Mouse (Mus musculus) gastrocnemius, postnatal 25 days (tissue): ENCODE results near the gene Oxt. TPM values are rescaled to one million over a fixed set of nuclear protein-coding genes. Genes with fewer than 3 reads are reported as not detected.

Source experiments
- DNase-seq: peaks from one replicate; pipeline ENCODE4 v3.0.0; 2022
- microRNA-seq, 2 experiments: library from miRNA; unstranded; fragments of <30 nt; microRNA quantifications; one replicate each; pipeline ENCODE4 v1.2.0; 2021; ENCODE audit warnings: borderline replicate concordance in 2 of 2
- total RNA-seq, 2 experiments: library from RNA; stranded (reverse); gene quantifications; 1 replicate in 1 of 2; 2 replicates in 1 of 2; pipeline ENCODE4 v1.2.3; 2021

Oxt gene
- total RNA-seq, 2 experiments from 2014 or later = not detected

- no peak for DNase-seq
These were observed 3.8 kb downstream of the Oxt start for GRCm38 (mm10) chr2:130579791-130580190.

- DNase-seq = no peak
These were observed 5.2 kb downstream of the Oxt start for GRCm38 (mm10) chr2:130581201-130581600.

- no peak for DNase-seq
These were observed 6.6 kb downstream of the Oxt start, which contains the start of gene Avp for GRCm38 (mm10) chr2:130582552-130582951. Gene Avp, minus strand, starts transcription at chr2:130582554.

- no peak for DNase-seq
These were observed 8.1 kb downstream of the Oxt start for GRCm38 (mm10) chr2:130583902-130584560.

- DNase-seq = no peak
These were observed 10.0 kb downstream of the Oxt start for GRCm38 (mm10) chr2:130586016-130586415.

- DNase-seq = no peak
These were observed 12.4 kb downstream of the Oxt start for GRCm38 (mm10) chr2:130588373-130588772.

- no peak for DNase-seq
These were observed 13.2 kb downstream of the Oxt start for GRCm38 (mm10) chr2:130589157-130589556.

GRCm38 (mm10) chr2:130589761-130590160 is 13.8 kb downstream of the Oxt start:
- DNase-seq = no peak

GRCm38 (mm10) chr2:130591016-130591415 is 15.0 kb downstream of the Oxt start:
- DNase-seq = peak; percentile 44

- DNase-seq = no peak
These were observed 19.6 kb downstream of the Oxt start for GRCm38 (mm10) chr2:130595596-130595995.

- no peak for DNase-seq
These were observed 21.6 kb downstream of the Oxt start for GRCm38 (mm10) chr2:130597601-130598010.

- no peak for DNase-seq
These were observed 22.4 kb downstream of the Oxt start for GRCm38 (mm10) chr2:130598399-130598798.

GRCm38 (mm10) chr2:130602195-130602594 is 26.2 kb downstream of the Oxt start:
- DNase-seq = no peak

- DNase-seq = no peak
These were observed 37.1 kb downstream of the Oxt start for GRCm38 (mm10) chr2:130613091-130613490.

- no peak for DNase-seq
These were observed 43.0 kb downstream of the Oxt start for GRCm38 (mm10) chr2:130618972-130619371.

Small RNA genes within 50 kb of the gene (microRNA-seq; reads per million reads assigned to microRNA genes)
- 0 reads per million in 2 experiments for gene Gm23876

Other genes with a start within 250 kb of the Oxt start
- 1 to 10 TPM; 1.8 to 5.7 TPM for gene Cpxm1, start 178.6 kb upstream of the Oxt start, total RNA-seq
- not detected for gene Gm28372, start 170.9 kb upstream of the Oxt start, total RNA-seq
- not detected for gene 1700020A23Rik, start 170.9 kb upstream of the Oxt start, total RNA-seq
- not detected for gene Tmem239, start 169.7 kb upstream of the Oxt start, total RNA-seq
- 10 to 100 TPM; 16.2 to 16.8 TPM for gene Vps16, start 151.8 kb upstream of the Oxt start, total RNA-seq
- gene Pced1a, start 151.5 kb upstream of the Oxt start, total RNA-seq = 1 to 10 TPM; 3.8 to 4.5 TPM
- 10 to 100 TPM; 17.3 to 21.4 TPM for gene Ptpra, start 125.9 kb upstream of the Oxt start, total RNA-seq
- 10 to 100 TPM; 44.9 to 45.0 TPM for gene Mrps26, start 12.4 kb upstream of the Oxt start, total RNA-seq
- gene Avp, start 6.4 kb downstream of the Oxt start, total RNA-seq = not detected
- gene Fastkd5, start 53.9 kb downstream of the Oxt start, total RNA-seq = 1 to 10 TPM; 5.0 to 6.4 TPM
- gene Ubox5, start 53.9 kb downstream of the Oxt start, total RNA-seq = 1 to 10 TPM; 3.3 to 3.8 TPM
- gene Lzts3, start 66.6 kb downstream of the Oxt start, total RNA-seq = 1 to 10 TPM; 2.1 to 2.4 TPM
- 100 to 1,000 TPM in 1 of 2 experiments, 10 to 100 TPM in 1; 84.6 to 103 TPM for gene Ddrgk1, start 88.5 kb downstream of the Oxt start, total RNA-seq
- 10 to 100 TPM; 11.9 to 13.3 TPM for gene Itpa, start 91.4 kb downstream of the Oxt start, total RNA-seq
- gene Slc4a11, start 121.3 kb downstream of the Oxt start, total RNA-seq = under 1 TPM in 1 of 2 experiments, not detected in 1; 0.35 TPM